Mouse (Mus musculus) cerebellum, adult 9-11 months (tissue): ENCODE results near the gene Pspn.

Experiments used
- DNase-seq: peaks from one replicate; pipeline ENCODE4 v3.0.0; 2022

Gene Pspn

GRCm38 (mm10) chr17:56999968-57000609 is at the start of gene Pspn:
Pspn (minus strand) TSS chr17:57000018.
- peak; percentile 39 for DNase-seq

- no peak for DNase-seq
These were observed 49.0 kb upstream of the Pspn start for GRCm38 (mm10) chr17:57048816-57049215.

GRCm38 (mm10) chr17:57047406-57047805 is 47.6 kb upstream of the Pspn start:
- DNase-seq = no peak

GRCm38 (mm10) chr17:57041554-57041953 is 41.7 kb upstream of the Pspn start, which contains the start of gene Slc25a41:
Slc25a41 (minus strand) TSS chr17:57041654.
- DNase-seq = no peak

GRCm38 (mm10) chr17:57038978-57039377 is 39.2 kb upstream of the Pspn start:
- DNase-seq = no peak

- peak; percentile 67 for DNase-seq
These were observed 33.0 kb upstream of the Pspn start for GRCm38 (mm10) chr17:57032854-57033253.

GRCm38 (mm10) chr17:57031661-57032420 is 32.0 kb upstream of the Pspn start:
- peak; percentile 100 for DNase-seq

GRCm38 (mm10) chr17:57030931-57031660 is 31.3 kb upstream of the Pspn start, which contains the start of gene Khsrp:
Khsrp (minus strand) TSS chr17:57031522.
- no peak for DNase-seq

- peak; percentile 49 for DNase-seq
These were observed 29.9 kb upstream of the Pspn start for GRCm38 (mm10) chr17:57029691-57030090.

- no peak for DNase-seq
These were observed 27.7 kb upstream of the Pspn start for GRCm38 (mm10) chr17:57027471-57027870.

GRCm38 (mm10) chr17:57020960-57021359 is 21.1 kb upstream of the Pspn start:
- DNase-seq = no peak

- no peak for DNase-seq
These were observed 19.9 kb upstream of the Pspn start for GRCm38 (mm10) chr17:57019693-57020092.

GRCm38 (mm10) chr17:57012245-57012795 is 12.5 kb upstream of the Pspn start:
- peak; percentile 71 for DNase-seq

- peak; percentile 96 for DNase-seq
These were observed 11.7 kb upstream of the Pspn start, which contains the start of the genes Gtf2f1 and Gm17949 for GRCm38 (mm10) chr17:57011236-57012141. Gtf2f1 (minus strand) TSS chr17:57011288. Gm17949 (plus strand) TSS chr17:57011469.

- DNase-seq = no peak
These were observed 11.1 kb upstream of the Pspn start for GRCm38 (mm10) chr17:57010911-57011235.

- DNase-seq = no peak
These were observed 7.5 kb upstream of the Pspn start for GRCm38 (mm10) chr17:57007137-57007905.

GRCm38 (mm10) chr17:57003994-57004393 is 4.2 kb upstream of the Pspn start:
- no peak for DNase-seq

- DNase-seq = no peak
These were observed 1.4 kb upstream of the Pspn start for GRCm38 (mm10) chr17:57001228-57001627.

GRCm38 (mm10) chr17:56999414-56999813 is 404 bp downstream of the Pspn start:
- no peak for DNase-seq

GRCm38 (mm10) chr17:56997029-56997667 is 2.7 kb downstream of the Pspn start, which contains the start of gene Alkbh7:
Alkbh7 (plus strand) TSS chr17:56997339.
- DNase-seq = peak; percentile 98

- DNase-seq = peak; percentile 41
These were observed 3.3 kb downstream of the Pspn start for GRCm38 (mm10) chr17:56996506-56996905.
